Mouse (Mus musculus) ovary, adult 18-20 months (tissue): Measurements from ENCODE around the gene Sgsm2.
A peak's percentile ranks its signal among the peaks of the same experiment; 100 is the strongest.

Experiments used
- DNase-seq: peaks from one replicate; pipeline ENCODE4 v3.0.0; 2022; ENCODE audit warnings: low spot score, mixed read lengths

Sgsm2 gene

GRCm38 (mm10) chr11:74840739-74841138 lies 56.1 kb downstream of the Sgsm2 start:
- no peak for DNase-seq

DNA sequence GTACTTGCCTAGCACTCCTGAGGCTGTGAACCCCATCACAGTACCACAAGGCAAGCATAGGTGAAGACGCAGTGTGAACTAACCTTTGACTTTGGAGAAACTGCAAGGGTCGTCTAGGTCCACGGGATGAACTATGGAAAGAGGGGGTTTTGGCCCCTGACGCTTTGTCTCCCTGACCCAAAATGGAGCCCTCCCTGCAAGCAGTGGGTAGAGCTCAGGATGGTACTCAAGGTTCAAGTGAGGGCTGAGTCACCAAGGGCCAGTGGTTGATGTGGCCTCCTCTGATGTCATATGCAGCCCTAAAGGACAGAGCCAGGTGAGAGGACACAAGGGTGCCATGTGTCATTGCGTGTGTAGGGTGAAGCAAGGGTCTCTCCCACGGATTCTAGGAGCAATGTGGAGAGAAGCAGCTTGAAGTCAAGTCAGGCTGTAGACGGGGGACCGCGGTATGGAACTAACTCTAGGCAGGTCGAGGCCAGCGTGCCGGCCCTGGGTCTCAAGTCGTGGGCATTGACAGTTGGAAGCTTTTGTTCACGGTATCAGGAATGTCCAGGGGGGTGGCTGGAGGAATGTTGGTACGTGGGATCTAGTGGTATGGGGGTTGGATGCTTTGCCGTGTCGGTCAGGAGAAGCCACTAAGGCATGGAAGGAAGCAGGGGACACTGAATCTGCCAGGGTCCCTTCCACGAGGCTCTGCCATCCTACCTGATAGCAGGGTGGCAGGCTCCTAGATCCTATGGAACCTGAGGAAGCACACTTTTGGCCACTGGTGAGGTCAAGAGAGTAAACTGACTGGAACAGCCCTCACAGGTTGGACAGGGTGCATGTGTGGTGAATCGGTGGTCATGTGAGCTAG lies 56.8 kb downstream of the Sgsm2 start:
- no peak for DNase-seq

GRCm38 (mm10) chr11:74838971-74839370 lies 57.9 kb downstream of the Sgsm2 start:
- no peak for DNase-seq

- peak; percentile 89 for DNase-seq
These were observed 58.4 kb downstream of the Sgsm2 start for GRCm38 (mm10) chr11:74838441-74838840.

- peak; percentile 90 for DNase-seq
These were observed 59.0 kb downstream of the Sgsm2 start for GRCm38 (mm10) chr11:74837694-74838431.

DNA sequence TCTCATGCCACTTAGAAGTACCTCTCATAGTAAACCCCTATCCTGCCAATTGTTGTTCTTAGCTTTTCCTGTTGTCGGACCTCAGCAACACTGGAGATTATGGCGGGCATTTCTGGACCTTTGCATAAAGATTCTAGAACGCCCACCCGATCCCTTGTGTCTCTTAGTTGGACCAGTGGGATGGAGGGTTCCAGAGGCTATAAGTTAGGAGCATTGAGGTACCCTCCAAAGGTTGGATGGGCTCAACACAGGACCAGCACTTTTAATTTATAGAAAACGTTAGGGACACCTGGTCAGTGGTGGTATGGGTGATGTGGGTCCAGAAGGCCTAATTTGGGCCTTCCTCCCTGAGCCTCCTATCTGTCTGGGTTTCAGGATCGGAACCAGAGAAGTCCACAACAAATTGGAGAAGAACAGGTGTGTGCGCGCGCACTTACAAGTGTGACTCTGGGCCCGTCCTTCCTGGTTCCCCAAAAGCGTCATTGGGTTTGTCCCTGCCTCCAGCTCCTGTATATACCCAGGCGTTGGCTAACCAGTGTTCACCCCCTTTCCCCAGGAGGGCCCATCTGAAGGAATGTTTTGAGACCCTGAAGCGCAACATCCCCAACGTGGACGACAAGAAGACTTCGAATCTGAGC lies 59.7 kb downstream of the Sgsm2 start:
- DNase-seq = no peak

DNA sequence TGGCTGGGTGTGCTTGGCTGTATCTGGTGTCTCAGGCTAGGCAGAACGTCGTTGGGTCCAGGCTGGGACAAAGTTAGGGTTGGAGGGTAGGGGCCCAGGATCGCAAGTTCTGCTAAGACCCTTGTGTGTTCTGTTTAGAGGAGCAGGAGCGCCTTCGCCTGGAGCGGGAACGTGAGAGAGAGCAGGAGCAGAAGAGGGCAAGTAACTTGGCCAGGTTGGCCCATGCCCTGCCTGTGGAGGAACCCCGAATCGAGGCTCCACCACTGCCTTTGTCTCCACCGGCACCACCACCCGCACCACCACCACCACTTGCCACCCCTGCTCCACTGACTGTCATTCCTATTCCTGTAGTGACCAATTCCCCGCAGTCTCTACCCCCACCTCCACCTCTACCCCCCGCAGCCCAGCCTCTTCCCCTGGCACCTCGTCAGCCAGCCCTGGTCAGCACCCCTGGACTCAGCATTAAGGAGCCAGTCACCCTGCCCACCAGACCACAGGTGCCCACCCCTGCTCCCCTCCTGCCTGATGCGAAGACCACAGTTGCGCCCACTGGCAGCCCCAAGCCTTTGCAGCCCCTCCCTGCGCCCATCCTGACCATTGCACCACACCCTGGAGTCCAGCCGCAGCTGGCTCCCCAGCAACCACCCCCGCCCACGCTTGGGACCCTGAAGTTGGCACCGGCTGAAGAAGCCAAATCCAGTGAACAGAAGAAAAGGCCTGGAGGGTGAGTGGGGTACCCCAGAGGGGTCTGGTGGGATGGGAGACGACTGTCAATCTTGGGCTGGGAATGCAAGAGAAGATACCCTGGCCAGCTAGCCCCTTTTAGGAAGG lies 60.4 kb downstream of the Sgsm2 start:
- no peak for DNase-seq

GRCm38 (mm10) chr11:74835593-74836224 lies 61.2 kb downstream of the Sgsm2 start:
- no peak for DNase-seq

DNA sequence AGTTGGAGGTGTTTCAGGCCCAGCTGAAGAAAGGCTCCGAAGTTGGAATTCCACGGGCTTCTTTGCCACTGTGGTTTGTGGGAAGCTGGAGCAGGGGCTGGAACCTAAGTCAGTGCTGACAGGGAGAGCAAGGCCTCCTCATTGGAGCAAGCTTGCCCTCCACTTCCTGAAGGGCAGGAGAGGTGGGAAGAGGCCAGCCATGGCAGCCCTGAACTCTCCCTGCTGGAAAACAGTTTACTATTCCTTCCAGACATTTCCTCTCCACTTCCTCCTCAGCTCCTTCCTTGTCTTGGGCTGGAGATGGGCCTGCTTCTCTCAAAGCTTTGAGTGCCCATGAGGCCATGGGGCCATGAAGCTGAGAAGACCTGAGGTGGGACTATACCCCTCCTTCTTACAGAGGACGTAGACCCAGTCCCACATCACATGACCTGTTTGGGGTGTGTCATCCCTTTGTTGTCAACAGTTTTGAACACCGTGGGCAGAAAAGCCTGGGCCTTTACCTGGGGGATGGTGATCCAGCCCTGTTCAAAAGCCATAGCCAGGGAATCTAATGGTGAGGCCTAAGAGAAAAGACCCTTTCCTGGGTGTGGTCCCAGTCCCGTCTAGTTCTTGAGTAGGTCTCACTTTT lies 62.1 kb downstream of the Sgsm2 start:
- no peak for DNase-seq

- DNase-seq = no peak
These were observed 62.6 kb downstream of the Sgsm2 start for GRCm38 (mm10) chr11:74834359-74834638.

DNA sequence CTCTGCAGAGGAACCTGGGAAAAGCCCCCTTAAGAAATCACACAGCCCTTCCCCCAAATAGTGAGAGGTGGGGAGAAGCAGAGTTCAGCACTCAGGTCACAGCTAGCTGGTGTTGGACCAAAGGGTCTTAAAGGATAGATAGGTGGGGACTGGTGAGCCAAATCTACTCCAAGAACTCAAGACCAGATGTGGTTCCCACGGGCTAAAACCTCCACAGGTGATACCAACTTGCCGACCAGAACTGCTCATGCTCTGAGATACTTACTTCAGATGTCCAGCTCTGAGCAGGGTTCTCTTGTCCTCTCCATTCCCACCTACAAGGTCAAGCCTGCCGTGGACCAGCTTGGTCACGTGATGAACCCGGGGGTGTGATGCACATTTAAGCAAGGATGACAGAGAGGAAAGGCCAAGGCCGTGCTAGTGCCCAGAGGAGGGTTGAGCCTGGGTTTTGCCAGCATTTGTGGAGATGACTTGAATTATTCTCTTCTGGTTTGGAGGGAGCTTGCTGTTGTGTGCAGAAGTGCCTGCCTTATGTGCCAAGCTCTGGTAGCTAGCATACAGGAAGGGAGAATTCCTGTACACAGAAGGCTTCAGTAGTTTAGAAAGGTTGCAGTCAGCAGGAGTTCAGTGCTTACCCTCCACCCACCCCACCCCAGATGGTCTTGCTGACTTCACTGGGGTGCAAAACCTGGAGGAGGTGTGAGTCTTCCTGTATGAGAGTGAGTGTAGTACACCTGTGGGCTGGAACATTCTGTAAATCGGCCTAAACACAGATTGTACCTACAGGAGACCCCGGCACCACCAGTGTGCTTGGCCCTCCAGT lies 63.1 kb downstream of the Sgsm2 start:
- no peak for DNase-seq

GRCm38 (mm10) chr11:74832503-74833143 lies 64.2 kb downstream of the Sgsm2 start:
- peak; percentile 71 for DNase-seq

GRCm38 (mm10) chr11:74831606-74832451 lies 65.0 kb downstream of the Sgsm2 start:
- DNase-seq = peak; percentile 99

DNA sequence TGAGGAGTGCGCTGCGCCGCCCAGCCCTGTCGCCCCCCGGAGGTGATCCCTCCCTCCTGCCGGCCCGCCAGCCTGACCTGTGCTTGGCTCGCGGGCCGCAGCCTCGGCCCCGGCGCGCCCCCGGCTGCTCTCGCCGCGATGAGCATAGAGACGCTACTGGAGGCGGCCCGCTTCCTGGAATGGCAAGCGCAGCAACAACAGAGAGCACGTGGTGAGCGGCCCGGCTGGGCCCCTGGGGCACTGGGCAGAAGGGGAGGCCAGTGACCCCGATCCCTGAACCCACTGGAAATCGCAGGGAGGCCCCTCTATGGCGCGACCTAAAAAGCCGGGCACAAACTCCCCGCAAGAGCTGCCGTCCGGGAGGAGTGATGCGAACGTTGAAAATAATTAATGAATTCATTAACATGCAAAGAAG lies 65.7 kb downstream of the Sgsm2 start:
- DNase-seq = no peak

DNA sequence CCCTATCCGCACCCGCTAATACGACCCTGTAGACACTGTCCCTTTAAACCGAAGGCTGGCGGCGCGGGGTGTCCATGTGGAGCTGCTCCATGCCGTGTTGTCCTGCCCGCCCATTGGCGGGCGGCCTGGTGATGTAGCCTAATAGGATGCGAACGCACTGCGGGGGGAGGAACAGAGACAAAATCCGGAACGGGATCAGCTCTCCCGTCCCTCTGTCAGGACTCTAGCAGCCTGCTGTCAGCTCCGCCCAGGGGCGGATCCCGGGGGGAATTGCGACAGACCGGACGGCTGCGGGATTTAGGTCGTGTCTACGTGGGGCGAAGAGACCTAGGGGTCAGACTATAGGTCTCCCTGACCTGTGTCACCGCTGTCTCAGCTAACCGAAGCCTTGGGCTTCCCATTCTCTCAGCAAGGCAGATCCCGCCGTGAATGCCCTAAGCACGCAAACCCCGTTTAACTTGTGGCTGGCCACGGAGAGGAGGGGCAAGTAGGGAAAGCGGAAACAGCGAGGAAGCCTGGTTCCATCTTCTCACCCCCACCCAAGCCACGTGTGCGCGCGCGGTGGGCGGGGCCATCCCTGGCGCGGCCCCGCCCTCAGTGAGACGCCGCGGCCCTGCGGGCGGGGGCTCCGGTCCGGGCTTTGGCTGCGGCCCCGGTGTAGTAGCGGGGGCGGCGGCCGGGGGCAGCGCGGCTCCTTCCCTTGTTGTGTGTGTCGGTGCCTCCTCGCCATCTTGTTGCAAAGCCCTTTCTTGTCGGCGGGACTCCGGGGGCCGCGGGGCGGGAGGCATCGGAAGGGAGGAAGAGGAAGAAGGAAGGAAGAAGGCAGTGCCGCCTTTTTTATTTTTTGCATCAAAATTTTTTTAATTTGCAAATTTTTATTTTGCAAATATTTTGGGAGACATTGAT lies 66.4 kb downstream of the Sgsm2 start, which contains the start of gene Mnt:
TSS of gene Mnt (plus strand) at position 665 of the 906 bp plus-strand sequence.
- peak; percentile 100 for DNase-seq

- DNase-seq = peak; percentile 80
These were observed 67.0 kb downstream of the Sgsm2 start for GRCm38 (mm10) chr11:74829812-74830211.

- no peak for DNase-seq
These were observed 67.8 kb downstream of the Sgsm2 start for GRCm38 (mm10) chr11:74828965-74829550.
